Mouse (Mus musculus) heart, adult 11 months (tissue): ENCODE results near the gene Otor.

Experiments used
- DNase-seq: peaks from one replicate; pipeline ENCODE4 v3.0.0; 2022

Gene Otor

GRCm38 (mm10) chr2:143078198-143078851 is at the start of gene Otor:
Gene Otor (plus strand): TSS chr2:143078473.
- no peak for DNase-seq

GRCm38 (mm10) chr2:143031283-143031682 is 47.0 kb upstream of the Otor start:
- no peak for DNase-seq

GRCm38 (mm10) chr2:143032378-143033255 is 45.7 kb upstream of the Otor start:
- no peak for DNase-seq

GRCm38 (mm10) chr2:143034350-143035085 is 43.8 kb upstream of the Otor start:
- DNase-seq, result no peak

GRCm38 (mm10) chr2:143035086-143035593 is 43.1 kb upstream of the Otor start:
- DNase-seq, result peak; percentile 94

DNA sequence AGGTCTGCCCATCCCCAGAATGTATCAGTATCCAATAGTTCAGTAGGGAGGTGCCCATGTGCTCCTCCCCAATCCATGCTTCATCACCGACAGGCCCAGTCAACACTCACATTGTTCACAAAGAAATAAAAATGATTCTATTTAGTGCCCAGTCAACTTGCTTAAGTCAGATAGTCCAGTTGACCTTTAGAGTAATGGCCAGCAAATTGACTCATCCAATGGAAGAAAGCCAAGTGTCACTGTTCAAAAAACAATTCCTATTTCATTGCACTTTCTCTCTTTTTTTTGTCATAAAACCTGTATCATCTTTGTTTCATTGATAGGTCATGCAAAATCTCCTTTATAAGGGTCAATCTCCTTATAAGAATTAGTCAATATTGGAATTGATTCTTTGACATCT is 36.7 kb upstream of the Otor start:
- no peak for DNase-seq

DNA sequence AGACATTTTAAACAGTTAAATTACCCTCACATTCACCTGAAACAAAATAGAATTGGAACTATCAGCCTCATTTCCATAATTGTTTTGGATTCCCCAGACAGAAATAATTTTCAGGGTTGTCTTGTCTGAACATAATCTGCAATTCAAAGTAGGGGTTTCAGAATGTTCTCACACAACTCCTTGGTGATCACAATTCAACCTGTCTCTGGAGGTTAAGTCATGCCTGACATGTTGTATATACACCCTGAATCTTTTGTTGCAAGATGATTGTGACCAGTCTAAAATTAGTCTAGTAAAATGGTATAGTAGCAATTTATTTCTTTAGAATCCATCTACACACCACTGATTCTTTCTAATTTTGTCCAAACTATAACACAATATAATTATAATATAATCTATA is 23.0 kb upstream of the Otor start:
- DNase-seq, result no peak

- DNase-seq, result no peak
These were observed 21.5 kb upstream of the Otor start for GRCm38 (mm10) chr2:143056736-143057135.

- DNase-seq, result peak; percentile 35
These were observed 15.9 kb upstream of the Otor start for GRCm38 (mm10) chr2:143062432-143062811.

- DNase-seq, result peak; percentile 98
These were observed 15.2 kb upstream of the Otor start, which contains the start of gene Snrpb2 for GRCm38 (mm10) chr2:143062812-143063792. Gene Snrpb2 (plus strand): TSS chr2:143063039.

DNA sequence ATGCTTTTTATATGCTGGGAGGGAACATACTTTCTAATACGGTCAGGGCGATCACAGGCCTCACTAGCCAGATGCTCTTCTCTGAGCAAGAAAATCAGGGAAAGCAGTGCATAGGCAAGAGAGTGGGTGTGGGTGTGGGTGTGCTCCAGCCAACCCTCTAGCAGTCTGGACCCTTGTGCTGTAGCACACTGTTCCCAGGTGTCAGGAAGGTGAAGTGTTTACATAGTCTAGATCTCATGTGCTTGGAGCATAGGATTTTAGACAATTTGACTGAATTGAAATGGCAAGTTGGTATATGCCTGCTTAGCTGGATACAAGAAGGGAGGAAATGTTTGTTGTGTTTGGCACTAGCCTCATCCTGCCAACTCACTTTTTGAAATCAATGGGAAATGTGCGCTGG is 12.4 kb upstream of the Otor start:
- DNase-seq, result peak; percentile 66

DNA sequence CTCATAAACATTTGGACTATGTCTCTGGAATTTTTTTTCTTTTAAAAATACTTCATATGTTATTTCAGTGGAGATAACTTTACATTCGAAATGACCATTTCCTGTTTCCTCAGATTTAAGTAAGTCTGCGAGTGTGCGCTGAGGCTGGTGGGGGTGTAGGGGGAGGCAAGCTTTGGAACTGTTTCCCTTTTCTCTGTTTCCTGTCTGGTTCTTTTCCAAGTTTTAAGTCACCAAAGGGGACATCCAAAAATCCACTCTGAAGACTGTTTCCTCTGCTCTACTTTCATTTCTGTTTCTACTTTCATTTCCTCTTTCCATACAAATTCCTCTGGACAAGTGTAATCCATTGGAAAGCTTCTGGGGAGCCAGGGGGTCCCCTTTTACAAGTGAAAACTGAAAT is 3.4 kb downstream of the Otor start:
- DNase-seq, result peak; percentile 91

DNA sequence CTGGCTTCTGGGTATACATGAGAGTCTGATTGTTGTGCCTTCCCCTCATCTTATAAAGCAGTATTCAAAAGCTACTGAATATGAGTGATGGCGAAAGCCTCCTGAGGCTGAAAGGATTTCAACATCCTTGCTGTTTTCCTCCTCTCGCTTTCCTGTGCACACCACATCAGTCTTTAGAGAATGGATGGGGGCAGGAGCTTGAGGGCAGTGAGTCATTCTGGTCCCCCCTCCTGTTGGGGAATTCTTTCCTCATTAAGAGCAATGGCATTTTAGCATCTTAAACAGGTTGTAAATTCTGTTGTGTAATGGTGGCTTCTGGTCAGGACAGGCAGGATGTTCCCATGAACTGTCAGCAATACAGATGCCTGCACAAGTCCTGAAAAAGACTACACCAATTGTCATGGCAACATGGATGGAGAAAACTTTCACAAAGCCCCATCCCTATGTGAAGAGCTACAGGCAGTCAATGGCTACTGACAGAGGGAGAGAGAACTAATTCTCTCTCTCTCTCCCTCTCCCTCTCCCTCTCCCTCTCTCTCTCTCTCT is 6.7 kb downstream of the Otor start:
- no peak for DNase-seq

- DNase-seq, result peak; percentile 64
These were observed 11.6 kb downstream of the Otor start for GRCm38 (mm10) chr2:143089866-143090265.

GRCm38 (mm10) chr2:143093726-143094125 is 15.5 kb downstream of the Otor start:
- peak; percentile 90 for DNase-seq

GRCm38 (mm10) chr2:143094761-143095160 is 16.5 kb downstream of the Otor start:
- no peak for DNase-seq

DNA sequence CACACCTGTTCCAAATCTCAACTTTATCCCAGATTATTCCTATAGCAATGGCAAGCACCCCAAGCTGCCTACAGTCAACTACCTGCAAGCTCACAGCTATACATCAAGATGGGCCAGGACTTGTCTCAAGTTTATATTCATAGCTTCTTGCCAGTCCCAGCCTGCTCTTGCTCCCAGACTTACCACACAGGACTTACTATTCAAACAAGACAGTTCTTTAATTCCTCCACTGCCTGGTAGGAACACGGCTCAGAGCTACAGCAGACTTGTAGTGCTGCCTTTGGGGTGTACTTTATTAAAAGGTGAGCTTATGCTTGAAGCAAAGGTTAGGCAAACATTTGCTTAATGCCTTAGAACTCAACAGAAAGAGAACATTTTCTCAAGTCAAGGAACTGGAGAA is 18.9 kb downstream of the Otor start:
- no peak for DNase-seq

DNA sequence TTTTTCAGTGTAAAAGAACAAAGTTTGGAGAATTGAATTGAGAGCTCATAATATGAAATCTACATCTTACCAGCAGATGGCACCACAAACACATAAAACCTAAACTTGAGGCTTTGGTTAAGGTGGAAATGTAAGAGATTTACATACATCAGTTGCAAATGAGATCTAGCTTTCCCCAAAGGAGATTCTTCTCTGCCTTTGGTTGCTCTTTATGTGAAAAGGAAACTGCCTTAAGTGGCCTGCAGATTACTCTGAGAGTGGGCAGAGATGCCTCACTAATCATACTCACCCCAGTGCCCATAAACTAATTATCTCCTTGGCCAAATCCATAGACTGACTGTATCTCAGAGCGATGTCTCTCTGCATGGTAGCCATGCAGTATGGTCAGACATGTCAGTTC is 35.6 kb downstream of the Otor start:
- no peak for DNase-seq

DNA sequence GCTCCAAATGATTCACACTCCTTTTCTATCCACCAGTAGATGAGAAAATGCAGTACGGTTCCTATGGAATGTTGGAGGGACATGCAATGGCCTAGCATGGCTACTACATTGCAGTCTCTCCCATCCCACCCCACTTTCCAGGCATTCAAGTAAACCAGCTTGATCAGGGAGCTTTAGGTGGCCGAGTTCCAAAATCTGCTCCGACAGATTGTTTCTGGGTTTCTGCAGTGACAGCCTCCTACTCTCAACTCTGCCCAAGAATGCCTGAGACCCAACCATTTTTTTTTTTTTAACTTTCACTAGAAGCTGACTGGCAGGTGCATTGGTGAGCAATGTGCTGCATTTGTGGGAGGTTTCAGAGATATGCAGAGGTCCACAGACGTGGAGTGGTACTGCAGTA is 36.4 kb downstream of the Otor start:
- no peak for DNase-seq

DNA sequence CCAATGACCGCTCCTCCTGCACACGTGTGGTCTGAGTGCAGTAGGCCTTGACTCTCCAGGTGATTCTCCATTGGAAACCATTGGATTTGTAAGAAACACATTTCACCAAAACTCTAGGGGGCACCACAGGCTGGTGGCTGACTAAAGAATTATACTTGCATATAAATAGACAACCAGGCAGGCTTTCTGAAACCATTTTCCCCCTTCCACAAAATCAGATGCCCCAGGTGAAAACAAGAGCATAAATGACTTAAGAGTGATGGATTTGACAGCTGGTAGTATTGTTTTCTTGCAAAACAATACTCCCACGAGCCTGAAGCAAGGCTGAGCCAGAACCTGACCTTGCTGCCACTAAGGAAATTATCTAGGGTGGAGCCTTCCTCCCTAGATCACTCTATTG is 39.2 kb downstream of the Otor start:
- DNase-seq, result peak; percentile 94

- no peak for DNase-seq
These were observed 39.9 kb downstream of the Otor start for GRCm38 (mm10) chr2:143118221-143118620.
